Mouse (Mus musculus) megakaryocyte, embryonic 14.5 days (primary cell): ENCODE data around the gene Rdh9.

Experiments
- FLI1 ChIP-seq: IDR thresholded peaks from 2 replicates; pipeline ENCODE4 v1.6.1; 2012; ENCODE audit warnings: low read length, inconsistent platforms, mixed read lengths
- GATA1 ChIP-seq: IDR thresholded peaks from 3 replicates; pipeline ENCODE4 v1.6.1; 2012; ENCODE audit warnings: mixed read lengths, low read length, inconsistent platforms, borderline replicate concordance

DNA sequence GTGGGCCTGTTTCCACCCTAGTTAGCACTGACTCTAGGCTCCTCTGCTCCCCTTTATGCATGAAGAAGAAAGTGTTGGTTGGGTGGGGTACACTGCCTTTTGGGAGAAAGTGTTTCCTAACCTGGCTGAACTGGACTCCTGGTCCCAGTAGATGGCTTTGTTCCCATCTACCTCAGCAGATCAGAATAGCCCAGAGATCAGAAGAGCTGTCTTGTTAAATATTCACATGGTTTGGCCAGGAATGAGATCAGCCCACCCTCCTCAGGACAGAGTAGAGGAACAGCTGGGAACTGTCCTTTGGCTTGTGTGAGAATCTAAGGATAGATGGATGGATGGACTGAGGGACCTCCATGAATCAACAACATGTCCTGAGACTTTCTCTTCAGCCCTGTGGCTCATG lies 39.7 kb downstream of the Rdh9 start:
- no peak for TF ChIP-seq GATA1
- no peak for TF ChIP-seq FLI1
